ENCODE assay signal across 8 mouse cellular contexts in the genomic region with DNA sequence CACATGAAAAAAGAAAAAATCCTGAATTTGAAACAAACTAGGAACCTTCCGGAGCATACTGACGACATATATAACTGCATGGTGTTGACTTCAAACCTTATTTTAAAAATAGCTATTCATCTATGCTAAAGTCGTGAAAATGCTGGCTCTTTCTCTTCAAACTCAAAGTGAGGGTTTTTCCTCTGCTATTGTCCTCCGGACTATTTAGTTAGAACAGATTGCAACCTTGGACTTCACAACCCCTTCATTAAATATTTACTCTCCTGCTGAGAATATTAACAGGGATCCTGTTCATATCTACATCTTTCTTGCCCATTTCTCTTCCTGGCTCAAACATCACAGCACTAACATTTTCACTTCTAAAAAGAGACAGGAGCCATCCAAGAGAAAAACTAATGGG.
DNase-seq lines count a peak whose midpoint lies in the region; ATAC-seq and TF ChIP-seq lines count a peak whose summit lies in the region.

No protein-coding gene starts in this region.

- H3K4me3 ChIP-seq in heart, embryonic 16.5 days (ENCODE audit: low read length) = peak overlapping the region; percentile 86
- H3K4me3 ChIP-seq in MEL (ENCODE audit: control insufficient read depth in 1 of 2, insufficient read depth in 1 of 2, low read depth in 2 of 2, low read length in 2 of 2) = peak overlapping the region; percentile 61 to 79
- peak overlapping the region; percentile 71 for H3K4me3 ChIP-seq in forebrain, postnatal 0 days (ENCODE audit: low read depth, low read length)
- peak overlapping the region; percentile 83 for H3K4me3 ChIP-seq in macrophage (ENCODE audit: inconsistent target)

- peak overlapping the region; percentile 73 for H3K9ac ChIP-seq in heart, embryonic 16.5 days (ENCODE audit: low read length)
- H3K9ac ChIP-seq in MEL (ENCODE audit: control insufficient read depth, low read depth, low read length, poor library complexity, severe bottlenecking) = peak overlapping the region; percentile 73
- H3K9ac ChIP-seq in forebrain, postnatal 0 days = peak overlapping the region; percentile 57; the same call in 1 of the 2 replicates

- no peaks in the 10 kb centered on the region for H3K9me3 ChIP-seq in heart, embryonic 16.5 days (replicated peaks; ENCODE audit: control insufficient read depth, low read length)
- no peaks in the 10 kb centered on the region for H3K9me3 ChIP-seq in MEL (replicated peaks; ENCODE audit: insufficient read depth, low read length)
- H3K9me3 ChIP-seq in forebrain, postnatal 0 days (ENCODE audit: low read length) = no peaks in the 10 kb centered on the region

- TF ChIP-seq CTCF in MEL (IDR thresholded peaks at IDR 0.05 in 2 of 3, conservative IDR thresholded peaks at IDR 0.05 in 1 of 3; ENCODE audit: control insufficient read depth in 1 of 3, insufficient read depth in 1 of 3, low read depth in 2 of 3, low read length in 3 of 3, poor library complexity in 1 of 3, severe bottlenecking in 1 of 3) = no peak
- TF ChIP-seq CTCF in forebrain, postnatal 0 days (IDR thresholded peaks at IDR 0.05; ENCODE audit: low read depth) = no peak

- 0 out of 2 replicates have a peak, but pooled peaks cover 3% of the 10 kb centered on the region for H3K4me1 ChIP-seq in heart, embryonic 16.5 days (ENCODE audit: control insufficient read depth, insufficient read depth, low read length)
- peaks cover 0 to 5% of the 10 kb centered on the region in 2 experiments; a peak in 2 of 4 replicates for H3K4me1 ChIP-seq in MEL (ENCODE audit: control insufficient read depth in 1 of 2, insufficient read depth in 2 of 2, low read length in 2 of 2)
- no peaks in the 10 kb centered on the region for H3K4me1 ChIP-seq in forebrain, postnatal 0 days (ENCODE audit: insufficient read depth)

- no peaks in the 10 kb centered on the region for H3K36me3 ChIP-seq in heart, embryonic 16.5 days (ENCODE audit: control insufficient read depth, insufficient read depth)
- H3K36me3 ChIP-seq in MEL (ENCODE audit: control insufficient read depth in 1 of 2, insufficient read depth in 2 of 2, low read length in 2 of 2) (peaks cover 0 to 2% of the 10 kb centered on the region in 2 experiments; a peak in 1 of 4 replicates), macrophage (ENCODE audit: inconsistent target) (no peaks in the 10 kb centered on the region)
- no peaks in the 10 kb centered on the region for H3K36me3 ChIP-seq in forebrain, postnatal 0 days (ENCODE audit: insufficient read depth)

- no peak for ATAC-seq in heart, embryonic 16.5 days (replicated peaks; ENCODE audit: extremely low read depth, insufficient read depth, low FRiP score)
- no peak for ATAC-seq in forebrain, postnatal 0 days
- ATAC-seq in CD4-positive, CD25-positive, alpha-beta regulatory T cell, adult 4 months = no peak

- peaks cover 4% of the 10 kb centered on the region; the same call in 1 of the 2 replicates for H3K27me3 ChIP-seq in heart, embryonic 16.5 days (ENCODE audit: control insufficient read depth, insufficient read depth, low read length)
- H3K27me3 ChIP-seq in MEL (ENCODE audit: control insufficient read depth in 1 of 2, insufficient read depth in 2 of 2, low read length in 2 of 2) = peaks cover 2 to 4% of the 10 kb centered on the region in 2 experiments; a peak in 1 of 4 replicates
- H3K27me3 ChIP-seq in forebrain, postnatal 0 days (ENCODE audit: insufficient read depth, low read length) = no peaks in the 10 kb centered on the region; the same call in 1 of the 2 replicates

- no peak for DNase-seq in heart, postnatal 4 days
- DNase-seq in MEL (ENCODE audit: low read depth, low spot score) = no peak
- DNase-seq in forebrain, postnatal 0 days = no peak
- DNase-seq in B cell, adult 2 months = no peak
- no peak for DNase-seq in thymus, postnatal 4 days

- TF ChIP-seq POLR2A in MEL (IDR thresholded peaks at IDR 0.05; ENCODE audit: control insufficient read depth in 1 of 2, insufficient read depth in 1 of 2, low read depth in 1 of 2, low read length in 2 of 2, poor library complexity in 1 of 2) = no peak

- no peaks in the 10 kb centered on the region; the same call in 1 of the 2 replicates for H3K79me2 ChIP-seq in MEL (ENCODE audit: control insufficient read depth, insufficient read depth, low read length, poor library complexity)
- no peaks in the 10 kb centered on the region for H3K79me2 ChIP-seq in macrophage (ENCODE audit: inconsistent target)

- 1% methylated on average over 4 of the region's 4 CpGs for WGBS in heart, embryonic 16.5 days
- 2% methylated on average over 4 of the region's 4 CpGs for WGBS in forebrain, postnatal 0 days
- 17% methylated on average over 4 of the region's 4 CpGs for WGBS in macrophage (ENCODE audit: missing documents)

- peak overlapping the region; percentile 82 for H3K4me2 ChIP-seq in heart, embryonic 16.5 days (ENCODE audit: low read depth, low read length)
- peak overlapping the region; percentile 51 for H3K4me2 ChIP-seq in forebrain, postnatal 0 days (ENCODE audit: low read depth)

- TF ChIP-seq EP300 in MEL (IDR thresholded peaks at IDR 0.05; ENCODE audit: low read depth in 1 of 2, low read length in 2 of 2) = no peak

- no peak for TF ChIP-seq RAD21 in MEL (IDR thresholded peaks at IDR 0.05; ENCODE audit: low read depth, low read length)

- H3K27ac ChIP-seq in heart, embryonic 16.5 days (ENCODE audit: low read length) = no peak overlapping the region
- H3K27ac ChIP-seq in MEL (ENCODE audit: control insufficient read depth, low read depth, low read length) (peak overlapping the region; percentile 46; the same call in 1 of the 2 replicates), macrophage (no peak overlapping the region)
- no peak overlapping the region for H3K27ac ChIP-seq in forebrain, postnatal 0 days (ENCODE audit: low read depth, low read length)

TF ChIP-seq in MEL, 35 proteins besides CTCF, POLR2A, EP300 and RAD21:
- TF ChIP-seq MAZ (IDR thresholded peaks at IDR 0.05; ENCODE audit: low read depth, low read length) = no peak
- TF ChIP-seq ZNF384 (IDR thresholded peaks at IDR 0.05; ENCODE audit: low read depth, low read length) = no peak
- TF ChIP-seq MYC (IDR thresholded peaks at IDR 0.05; ENCODE audit: low read depth, low read length) = no peak
- no peak for TF ChIP-seq CHD1 (IDR thresholded peaks at IDR 0.05; ENCODE audit: low read depth, low read length)
